Mouse (Mus musculus): ENCODE results near the gene Cln6. TPM values are rescaled to one million over a fixed set of nuclear protein-coding genes. Genes with fewer than 3 reads are reported as not detected.

Gene Cln6
- polyA plus RNA-seq, 1 experiment from 2014 or later: 27.3 TPM

DNA sequence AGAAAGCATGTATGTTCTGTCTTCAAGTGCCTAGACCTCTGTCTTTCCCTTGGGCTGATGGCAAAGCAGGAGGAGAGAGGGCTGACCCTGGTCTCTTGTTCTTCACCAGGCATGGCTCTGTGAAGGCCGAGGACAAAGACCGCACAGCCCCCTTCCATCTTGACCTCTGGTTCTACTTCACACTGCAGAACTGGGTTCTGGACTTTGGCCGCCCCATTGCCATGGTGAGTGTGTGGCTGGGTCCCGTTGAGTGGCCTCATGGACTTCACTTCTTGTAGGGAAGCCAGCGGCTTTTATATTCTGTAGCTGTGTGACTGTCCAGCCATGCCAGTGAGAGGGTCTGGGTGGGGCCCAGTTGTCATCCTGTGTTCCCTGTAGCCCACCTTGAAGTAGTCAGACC is 5.9 kb downstream of the Cln6 start:
- H3K4me2 ChIP-seq: no peak overlapping the region
- ATAC-seq (ENCODE audit: insufficient read depth): no peak

DNA sequence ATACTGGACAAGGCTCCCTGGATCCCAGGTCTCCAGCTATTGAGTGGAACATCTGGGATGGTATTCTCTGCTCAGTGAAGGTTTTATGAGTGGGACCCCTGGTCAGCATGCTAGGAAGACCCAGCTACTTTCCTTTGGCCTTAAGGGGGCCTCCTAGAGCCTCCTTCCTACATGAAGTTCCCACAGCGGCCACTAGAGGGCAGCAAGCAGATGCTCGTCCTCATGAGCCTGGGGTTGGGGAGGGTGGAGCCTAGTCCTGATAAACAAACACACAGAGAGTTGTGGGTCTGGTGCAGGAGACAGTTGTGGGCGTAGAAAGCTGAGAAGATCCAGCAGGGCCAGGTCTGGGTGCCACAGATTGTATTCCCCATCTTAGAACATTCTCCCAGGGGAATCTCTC is 9.1 kb downstream of the Cln6 start:
- Histone ChIP-seq H3K9ac (no peak overlapping the region), H3K4me2 (no peak overlapping the region), H3K4me3 (ENCODE audit: low read depth, low read length) (no peak overlapping the region), H3K36me3 (ENCODE audit: insufficient read depth) (peaks cover 25% of the 10 kb centered on the region; the same call in 1 of the 2 replicates), H3K27ac (ENCODE audit: low read depth) (no peak overlapping the region), H3K4me1 (ENCODE audit: insufficient read depth) (0 out of 2 replicates have a peak, but pooled peaks cover 6% of the 10 kb centered on the region), H3K27me3 (ENCODE audit: insufficient read depth, low read length) (no peaks in the 10 kb centered on the region), H3K9me3 (ENCODE audit: low read depth, low read length) (no peaks in the 10 kb centered on the region)
- DNase-seq (peak; percentile 94), ATAC-seq (ENCODE audit: insufficient read depth) (peak; percentile 61)
- peak; percentile 99 for TF ChIP-seq CTCF (IDR thresholded peaks at IDR 0.05; ENCODE audit: low read depth)
- WGBS: 1% methylated on average over 3 of the region's 3 CpGs

More for the DNA sequence above, 5.9 kb downstream of the Cln6 start:
- H3K4me3 ChIP-seq (ENCODE audit: low read depth, low read length): no peak overlapping the region
- no peaks in the 10 kb centered on the region for H3K27me3 ChIP-seq (ENCODE audit: insufficient read depth, low read length)
- no peak for TF ChIP-seq CTCF (IDR thresholded peaks at IDR 0.05; ENCODE audit: low read depth)
- 0 out of 2 replicates have a peak, but pooled peaks cover 6% of the 10 kb centered on the region for H3K4me1 ChIP-seq (ENCODE audit: insufficient read depth)
- no peak overlapping the region for H3K27ac ChIP-seq (ENCODE audit: low read depth)
- H3K9ac ChIP-seq: no peak overlapping the region
- WGBS: 91% methylated on average over 5 of the region's 5 CpGs
- 0 out of 2 replicates have a peak, but pooled peaks cover 15% of the 10 kb centered on the region for H3K36me3 ChIP-seq (ENCODE audit: insufficient read depth)
- H3K9me3 ChIP-seq (ENCODE audit: low read depth, low read length): no peaks in the 10 kb centered on the region
- no peak for DNase-seq

- TF ChIP-seq CTCF (IDR thresholded peaks at IDR 0.05; ENCODE audit: low read depth): no peak
- 87% methylated on average over 3 of the region's 3 CpGs for WGBS
Observed at GRCm38 (mm10) chr9:62848641-62849040, 10.1 kb downstream of the Cln6 start.

DNA sequence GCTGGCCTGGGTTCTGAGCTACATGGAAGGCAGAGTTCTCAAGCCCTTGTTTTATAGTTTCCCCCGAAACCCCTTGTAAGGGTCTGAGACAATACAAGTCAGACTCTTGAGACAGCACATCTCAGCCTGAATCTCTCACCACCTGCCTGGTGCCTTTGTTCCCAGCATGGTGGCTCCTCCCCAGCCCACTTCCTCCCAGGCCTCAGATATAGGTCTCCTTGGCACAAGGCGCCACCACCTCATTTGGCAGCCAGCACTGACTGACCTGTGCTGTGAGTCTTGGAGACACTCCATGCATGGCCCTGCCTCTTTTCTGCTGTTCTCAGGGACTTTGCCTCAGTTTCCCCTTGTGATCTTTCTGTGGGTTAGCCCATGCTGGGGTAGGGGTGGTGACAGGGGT is 13.0 kb downstream of the Cln6 start:
- ATAC-seq (ENCODE audit: insufficient read depth) (no peak), DNase-seq (no peak)
- no peaks in the 10 kb centered on the region for H3K27me3 ChIP-seq (ENCODE audit: insufficient read depth, low read length)
- H3K4me2 ChIP-seq: no peak overlapping the region
- H3K4me1 ChIP-seq (ENCODE audit: insufficient read depth): peaks cover 12% of the 10 kb centered on the region; the same call in 1 of the 2 replicates
- peaks cover 25% of the 10 kb centered on the region; the same call in 1 of the 2 replicates for H3K36me3 ChIP-seq (ENCODE audit: insufficient read depth)
- no peak overlapping the region for H3K27ac ChIP-seq (ENCODE audit: low read depth)
- TF ChIP-seq CTCF (IDR thresholded peaks at IDR 0.05; ENCODE audit: low read depth): no peak
- no peaks in the 10 kb centered on the region for H3K9me3 ChIP-seq (ENCODE audit: low read depth, low read length)
- 69% methylated on average over 2 of the region's 2 CpGs for WGBS
- no peak overlapping the region for H3K9ac ChIP-seq
- H3K4me3 ChIP-seq (ENCODE audit: low read depth, low read length): no peak overlapping the region

More at GRCm38 (mm10) chr9:62848641-62849040, 10.1 kb downstream of the Cln6 start:
- no peak for DNase-seq
- Histone ChIP-seq H3K9me3 (ENCODE audit: low read depth, low read length) (no peaks in the 10 kb centered on the region), H3K4me2 (no peak overlapping the region), H3K9ac (no peak overlapping the region), H3K4me3 (ENCODE audit: low read depth, low read length) (no peak overlapping the region), H3K4me1 (ENCODE audit: insufficient read depth) (0 out of 2 replicates have a peak, but pooled peaks cover 6% of the 10 kb centered on the region), H3K27ac (ENCODE audit: low read depth) (no peak overlapping the region), H3K27me3 (ENCODE audit: insufficient read depth, low read length) (no peaks in the 10 kb centered on the region), H3K36me3 (ENCODE audit: insufficient read depth) (peaks cover 25% of the 10 kb centered on the region; the same call in 1 of the 2 replicates)
- ATAC-seq (ENCODE audit: insufficient read depth): no peak

DNA sequence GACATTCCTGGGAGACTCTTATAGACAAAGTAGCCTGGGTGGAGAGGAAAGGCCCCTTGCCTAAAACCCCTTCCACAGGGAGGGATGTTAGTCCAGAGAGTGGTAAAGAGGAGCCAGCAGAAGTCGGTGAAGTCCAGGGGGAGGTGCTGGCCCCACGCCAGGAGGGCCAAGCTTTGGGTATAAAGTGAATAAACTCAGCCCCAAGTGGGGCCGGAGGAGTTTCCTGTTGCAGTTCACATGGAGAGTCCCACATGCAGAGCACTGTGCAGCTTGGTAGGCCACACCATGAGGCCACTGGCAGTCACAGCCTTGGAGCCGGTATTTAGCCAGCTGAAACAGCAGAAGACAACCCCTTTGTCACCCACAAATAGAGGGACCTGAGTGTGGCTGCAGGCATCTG is 15.9 kb downstream of the Cln6 start:
- WGBS: 17% methylated on average over 4 of the region's 4 CpGs
- H3K4me3 ChIP-seq (ENCODE audit: low read depth, low read length): no peak overlapping the region
- peak overlapping the region; percentile 16; the same call in 1 of the 2 replicates for H3K27ac ChIP-seq (ENCODE audit: low read depth)

DNA sequence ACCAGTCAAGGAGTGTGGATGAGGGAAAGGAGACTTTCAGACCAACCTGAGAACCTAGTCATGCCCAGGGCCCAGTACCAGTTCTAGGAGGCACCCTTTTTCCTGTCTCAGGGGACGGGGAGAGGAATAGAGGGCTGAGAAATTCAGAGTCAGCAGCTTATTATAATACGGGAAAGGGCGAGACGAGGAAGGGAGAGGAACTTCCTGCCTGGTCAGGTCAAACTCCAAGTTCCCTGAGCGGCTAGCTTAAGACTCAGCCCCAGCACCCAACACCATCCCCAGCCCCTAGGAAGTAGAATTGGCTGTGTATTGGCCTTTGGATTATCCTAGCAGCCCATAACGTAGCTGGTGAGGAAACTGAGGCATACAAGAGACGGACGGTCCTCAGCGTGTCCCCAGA is 18.6 kb downstream of the Cln6 start:
- Histone ChIP-seq H3K4me2 (peak overlapping the region; percentile 55), H3K4me1 (ENCODE audit: insufficient read depth) (peaks cover 27% of the 10 kb centered on the region), H3K36me3 (ENCODE audit: insufficient read depth) (no peaks in the 10 kb centered on the region), H3K27ac (ENCODE audit: low read depth) (peak overlapping the region; percentile 81), H3K9ac (no peak overlapping the region; the same call in 1 of the 2 replicates), H3K4me3 (ENCODE audit: low read depth, low read length) (no peak overlapping the region), H3K9me3 (ENCODE audit: low read depth, low read length) (no peaks in the 10 kb centered on the region), H3K27me3 (ENCODE audit: insufficient read depth, low read length) (no peaks in the 10 kb centered on the region)
- WGBS: 60% methylated on average over 9 of the region's 9 CpGs
- no peak for DNase-seq
- no peak for TF ChIP-seq CTCF (IDR thresholded peaks at IDR 0.05; ENCODE audit: low read depth)
- ATAC-seq (ENCODE audit: insufficient read depth): no peak

More for the DNA sequence above, 15.9 kb downstream of the Cln6 start:
- no peak overlapping the region for H3K4me2 ChIP-seq
- no peaks in the 10 kb centered on the region for H3K9me3 ChIP-seq (ENCODE audit: low read depth, low read length)
- no peaks in the 10 kb centered on the region for H3K27me3 ChIP-seq (ENCODE audit: insufficient read depth, low read length)
- no peak for TF ChIP-seq CTCF (IDR thresholded peaks at IDR 0.05; ENCODE audit: low read depth)
- peak; percentile 79 for DNase-seq
- H3K9ac ChIP-seq: no peak overlapping the region
- H3K36me3 ChIP-seq (ENCODE audit: insufficient read depth): peaks cover 10% of the 10 kb centered on the region; the same call in 1 of the 2 replicates
- ATAC-seq (ENCODE audit: insufficient read depth): no peak
- H3K4me1 ChIP-seq (ENCODE audit: insufficient read depth): peaks cover 30% of the 10 kb centered on the region

DNA sequence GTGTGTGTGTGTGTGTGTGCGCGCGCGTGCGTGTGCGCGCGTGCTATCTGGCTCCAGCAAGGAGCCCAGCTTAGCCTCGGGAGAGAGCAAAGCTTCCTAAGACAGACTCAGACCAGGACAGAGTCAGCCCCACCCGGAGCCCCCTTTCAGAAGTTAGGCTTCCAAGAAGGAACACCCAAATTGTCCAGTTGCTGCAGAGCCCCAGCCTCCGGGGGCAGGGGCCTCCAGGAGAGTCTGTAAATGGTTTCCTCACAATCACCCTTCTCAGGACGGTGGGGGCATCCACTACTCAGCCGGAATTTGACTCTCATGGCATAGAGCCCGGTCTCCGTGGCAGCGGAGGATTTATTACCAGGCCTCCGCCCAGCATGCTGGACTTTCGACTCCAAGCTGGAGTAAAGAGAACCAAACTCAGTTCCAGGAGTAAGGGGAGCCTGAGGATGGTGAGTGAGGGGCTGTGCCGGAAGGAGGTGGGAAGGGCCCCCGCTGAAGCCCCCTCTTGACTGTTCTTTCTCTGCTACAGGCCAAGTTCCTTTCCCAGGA is 19.2 kb downstream of the Cln6 start, which contains the start of gene Calml4:
Gene Calml4 (plus strand): TSS at position 362 of the 543 bp plus-strand sequence.
- Histone ChIP-seq H3K4me3 (ENCODE audit: low read depth, low read length) (peak within 1 kb of the TSS; percentile 10), H3K4me1 (ENCODE audit: insufficient read depth) (peaks cover 27% of the 10 kb centered on the region), H3K36me3 (ENCODE audit: insufficient read depth) (no peaks in the 10 kb centered on the region), H3K27me3 (ENCODE audit: insufficient read depth, low read length) (no peaks in the 10 kb centered on the region), H3K27ac (ENCODE audit: low read depth) (peak within 1 kb of the TSS; percentile 81), H3K4me2 (peak within 1 kb of the TSS; percentile 55), H3K9me3 (ENCODE audit: low read depth, low read length) (no peaks in the 10 kb centered on the region), H3K9ac (peak within 1 kb of the TSS; percentile 4; the same call in 1 of the 2 replicates)
- TF ChIP-seq CTCF (IDR thresholded peaks at IDR 0.05; ENCODE audit: low read depth): no peak
- WGBS: 15% methylated on average over 12 of the region's 20 CpGs
- ATAC-seq (ENCODE audit: insufficient read depth) (peak; percentile 75), DNase-seq (peak; percentile 93)

All from lung, embryonic 14.5 days (tissue).